Mouse (Mus musculus): Measurements from ENCODE around the gene Crb1.

- no peak for TF ChIP-seq CTCF (IDR thresholded peaks at IDR 0.05; ENCODE audit: insufficient read depth, low read length)
- no peak for TF ChIP-seq POLR2A (IDR thresholded peaks at IDR 0.05; ENCODE audit: borderline replicate concordance, extremely low read depth, low read depth, low read length)
Observed at GRCm38 (mm10) chr1:139206259-139206658, 170.6 kb downstream of the Crb1 start.
